Mouse (Mus musculus): Measurements from ENCODE around the gene Odr4. TPM values are rescaled to one million over a fixed set of nuclear protein-coding genes. Genes with fewer than 3 reads are reported as not detected.

Gene Odr4
- total RNA-seq, 2 experiments from 2014 or later: 18.1 to 21.3 TPM

Other genes with a start within 250 kb of the Odr4 start
- gene Pdc, start 73.7 kb downstream of the Odr4 start, total RNA-seq (2021): under 1 TPM in 1 of 2 experiments, not detected in 1; 0.43 TPM
- 10 to 100 TPM; 83.0 to 85.2 TPM for gene Tpr, start 242 bp downstream of the Odr4 start, total RNA-seq (2021)
- gene Prg4, start 73.1 kb upstream of the Odr4 start, total RNA-seq (2021): 1 to 10 TPM; 7.0 to 8.2 TPM